Mouse (Mus musculus) left cerebral cortex, postnatal 36 days (tissue): ENCODE measurements around the gene Ldah. TPM values are rescaled to one million over a fixed set of nuclear protein-coding genes. Genes with fewer than 3 reads are reported as not detected.

ENCODE experiments used
- DNase-seq, 2 experiments: peaks; one replicate each; pipeline ENCODE4 v3.0.0; 2021 to 2022; ENCODE audit warnings: low spot score in 2 of 2, mixed read lengths in 1 of 2
- intact Hi-C: fragments of 180-260 bp; cut with DNase I; formaldehyde crosslinking; loops from one replicate; pipeline ENCODE4 v1.15.1; 2025
- total RNA-seq, 2 experiments: library from RNA; stranded (reverse); gene quantifications; 2 replicates each; pipeline ENCODE4 v1.2.3; 2021

Gene Ldah
- total RNA-seq, 2 experiments from 2014 or later = 35.6 to 40.0 TPM

- intact Hi-C loops = no loop called here
- DNase-seq = no peak
Observed at GRCm38 (mm10) chr12:8334261-8334660, 126.4 kb downstream of the Ldah start.

Other genes with a start within 250 kb of the Ldah start
- under 1 TPM in 1 of 2 experiments, not detected in 1; 0.14 TPM for gene Apob, start 230.5 kb upstream of the Ldah start, total RNA-seq
- gene Gdf7, start 93.8 kb downstream of the Ldah start, total RNA-seq = under 1 TPM; 0.48 to 0.67 TPM
- 10 to 100 TPM in 1 of 2 experiments, 1 to 10 TPM in 1; 8.7 to 14.1 TPM for gene Hs1bp3, start 105.3 kb downstream of the Ldah start, total RNA-seq